Mouse (Mus musculus): ENCODE data around the gene Slc5a1. TPM values are rescaled to one million over a fixed set of nuclear protein-coding genes. Genes with fewer than 3 reads are reported as not detected.

Gene Slc5a1
- under 1 TPM; 0.13 to 0.20 TPM for total RNA-seq (2021)
- long read RNA-seq = 0 reads

GRCm38 (mm10) chr5:33104025-33104481 lies at the start of gene Slc5a1:
Gene Slc5a1, plus strand, starts transcription at chr5:33104219.
- DNase-seq (ENCODE audit: low spot score in 2 of 2) = no peak

- DNase-seq (ENCODE audit: low spot score in 2 of 2) = no peak
Measured at GRCm38 (mm10) chr5:33056126-33056765, 47.8 kb upstream of the Slc5a1 start.

- DNase-seq (ENCODE audit: low spot score in 2 of 2) = no peak
Measured at GRCm38 (mm10) chr5:33070071-33070470, 33.9 kb upstream of the Slc5a1 start.

- no peak for DNase-seq (ENCODE audit: low spot score in 2 of 2)
Measured at GRCm38 (mm10) chr5:33076490-33077191, 27.4 kb upstream of the Slc5a1 start.

GRCm38 (mm10) chr5:33082896-33083295 lies 21.1 kb upstream of the Slc5a1 start:
- DNase-seq (ENCODE audit: low spot score in 2 of 2) = no peak

DNA sequence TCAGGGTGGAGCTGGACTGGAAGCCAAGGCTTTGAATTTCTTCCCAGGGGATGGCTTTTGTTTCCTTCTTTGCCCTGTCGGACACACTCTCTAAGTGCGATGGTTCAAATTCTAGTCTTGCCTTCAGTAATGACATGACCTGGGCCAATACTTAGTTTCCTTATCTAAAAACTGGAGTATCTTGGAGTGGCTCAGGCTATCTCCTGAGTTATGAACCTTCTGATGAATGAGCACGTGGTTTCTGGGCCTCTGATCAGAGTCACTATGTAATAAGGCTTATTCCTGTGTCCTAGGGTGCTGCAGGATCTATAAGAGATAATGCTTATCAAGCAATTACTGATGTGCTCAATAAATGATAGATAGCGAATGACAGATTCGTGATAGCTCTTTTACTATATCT lies 19.4 kb upstream of the Slc5a1 start:
- no peak for DNase-seq (ENCODE audit: low spot score in 2 of 2)

GRCm38 (mm10) chr5:33091342-33091741 lies 12.7 kb upstream of the Slc5a1 start:
- DNase-seq (ENCODE audit: low spot score in 2 of 2) = no peak

GRCm38 (mm10) chr5:33095315-33095714 lies 8.7 kb upstream of the Slc5a1 start:
- DNase-seq (ENCODE audit: low spot score in 2 of 2) = no peak

- no peak for DNase-seq (ENCODE audit: low spot score in 2 of 2)
Measured at GRCm38 (mm10) chr5:33102369-33103055, 1.5 kb upstream of the Slc5a1 start.

GRCm38 (mm10) chr5:33104876-33105275 lies 857 bp downstream of the Slc5a1 start:
- no peak for DNase-seq (ENCODE audit: low spot score in 2 of 2)

DNA sequence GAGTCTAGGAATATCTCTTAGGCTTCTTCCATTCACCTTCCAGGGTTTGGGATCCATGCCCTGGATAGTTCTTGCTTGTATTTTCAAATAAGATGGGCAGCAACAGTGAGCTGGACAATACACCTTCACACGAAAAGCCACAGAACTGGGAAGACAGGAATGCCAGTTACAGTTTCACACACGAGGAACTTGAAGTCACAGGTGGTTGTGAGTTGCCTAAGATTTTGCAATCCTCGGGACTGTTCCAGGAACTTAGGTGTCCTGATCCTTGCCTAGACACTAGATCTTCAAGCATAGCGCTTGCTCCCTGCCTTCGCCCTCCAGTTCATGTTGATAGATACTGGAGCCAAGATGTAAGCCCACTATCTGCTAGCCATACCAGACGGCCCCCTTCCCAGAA lies 1.6 kb downstream of the Slc5a1 start:
- no peak for DNase-seq (ENCODE audit: low spot score in 2 of 2)

DNA sequence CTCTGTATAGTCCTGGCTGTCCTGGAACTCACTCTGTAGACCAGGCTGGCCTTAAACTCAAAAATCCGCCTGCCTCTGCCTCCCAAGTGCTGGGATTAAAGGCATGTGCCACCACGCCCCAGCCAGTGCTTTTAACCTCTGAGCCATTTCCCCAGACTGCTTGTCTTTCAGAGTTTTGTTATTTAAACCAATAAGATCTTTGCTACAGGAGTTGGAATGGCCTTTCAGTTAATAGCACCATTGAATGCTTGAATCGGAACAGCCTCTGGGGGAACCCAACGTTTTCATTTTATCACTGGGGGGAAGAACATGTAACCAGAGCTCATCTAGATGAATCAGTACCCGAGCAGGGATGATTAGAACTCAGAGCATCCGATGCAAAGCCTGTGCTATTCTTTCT lies 3.0 kb downstream of the Slc5a1 start:
- DNase-seq (ENCODE audit: low spot score in 2 of 2) = no peak

GRCm38 (mm10) chr5:33107778-33108405 lies 3.9 kb downstream of the Slc5a1 start:
- no peak for DNase-seq (ENCODE audit: low spot score in 2 of 2)

DNA sequence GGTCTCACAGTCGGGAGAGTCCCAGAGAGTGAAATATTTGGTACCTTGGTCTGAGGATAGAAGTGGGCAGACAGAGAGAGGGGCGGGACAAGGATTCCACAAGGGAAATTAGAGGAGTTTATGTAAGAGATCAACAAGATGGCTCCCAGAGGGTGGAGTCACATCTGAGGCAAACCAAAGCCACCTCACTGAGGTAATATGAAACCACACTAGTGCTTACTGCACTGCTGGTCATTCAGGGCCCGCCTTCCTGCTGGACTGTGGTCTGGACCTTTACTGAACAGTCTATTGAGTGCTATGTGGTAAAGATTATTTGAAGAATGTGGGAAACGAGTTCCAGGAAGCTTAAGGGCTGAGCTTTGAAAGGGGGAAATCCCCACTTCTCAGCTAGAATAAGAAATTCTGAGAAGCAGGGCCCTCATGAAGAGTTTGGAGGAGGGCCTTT lies 17.9 kb downstream of the Slc5a1 start:
- no peak for DNase-seq (ENCODE audit: low spot score in 2 of 2)

GRCm38 (mm10) chr5:33123658-33124057 lies 19.6 kb downstream of the Slc5a1 start:
- DNase-seq (ENCODE audit: low spot score in 2 of 2) = no peak

- no peak for DNase-seq (ENCODE audit: low spot score in 2 of 2)
Measured at GRCm38 (mm10) chr5:33125318-33125717, 21.3 kb downstream of the Slc5a1 start.

DNA sequence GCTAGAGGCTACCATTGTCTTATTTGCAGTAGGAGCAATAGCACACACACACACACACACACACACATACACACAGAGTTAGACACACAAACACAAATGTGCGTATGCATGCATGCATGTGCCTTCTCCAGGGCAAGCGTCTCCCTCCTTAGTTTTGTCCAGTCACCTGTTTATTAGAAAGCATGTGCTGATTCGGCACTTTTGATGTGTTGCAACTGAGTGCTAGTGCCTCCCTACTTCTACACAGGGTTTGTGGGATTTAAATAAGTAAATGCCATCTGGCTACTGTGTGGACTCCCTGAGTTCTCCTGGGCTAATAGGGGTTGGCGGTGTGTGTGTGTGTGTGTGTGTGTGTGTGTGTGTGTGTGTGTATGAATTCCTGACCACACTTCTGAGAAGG lies 30.1 kb downstream of the Slc5a1 start:
- DNase-seq (ENCODE audit: low spot score in 2 of 2) = no peak

DNA sequence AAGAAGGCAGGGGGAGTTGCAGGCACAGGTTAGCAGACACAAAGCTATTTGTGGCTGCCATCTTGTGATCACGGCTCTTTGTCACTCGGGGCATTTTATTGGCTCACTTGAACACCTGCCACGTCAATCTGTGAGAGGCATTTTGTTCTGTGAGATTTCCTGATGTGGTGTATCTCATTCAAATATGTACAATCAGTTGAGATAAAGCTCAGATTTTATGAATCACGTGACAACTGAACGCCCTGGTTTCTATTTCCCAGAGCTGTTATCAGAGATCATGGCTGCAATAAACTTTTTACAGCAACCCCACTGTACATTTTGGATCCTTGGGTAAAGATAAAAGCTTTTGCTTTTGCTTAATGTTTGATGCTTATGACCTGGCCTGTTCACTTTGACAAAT lies 31.6 kb downstream of the Slc5a1 start:
- DNase-seq (ENCODE audit: low spot score in 2 of 2) = no peak

GRCm38 (mm10) chr5:33142790-33143455 lies 38.9 kb downstream of the Slc5a1 start:
- peak; percentile 28 to 78 for DNase-seq (ENCODE audit: low spot score in 2 of 2)

DNA sequence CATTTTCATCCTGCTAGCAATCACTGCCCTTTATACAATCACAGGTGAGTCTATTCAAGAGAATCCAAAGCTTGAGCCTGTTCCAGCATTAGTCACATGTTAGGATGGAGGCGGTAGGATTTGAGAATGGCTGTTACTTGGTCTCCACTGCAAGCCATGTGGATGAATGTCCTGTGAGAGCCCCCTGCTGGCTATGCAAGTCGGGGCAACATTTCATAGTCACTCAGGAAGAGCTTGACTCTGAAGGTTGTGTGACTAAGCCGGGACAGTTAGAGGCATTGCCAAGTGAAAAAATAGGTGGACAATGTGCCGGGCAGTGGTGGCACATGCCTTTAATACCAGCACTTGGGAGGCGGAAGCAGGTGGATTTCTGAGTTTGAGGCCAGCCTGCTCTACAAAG lies 40.0 kb downstream of the Slc5a1 start:
- DNase-seq (ENCODE audit: low spot score in 2 of 2) = peak in 1 of 2 experiments; percentile 15

DNA sequence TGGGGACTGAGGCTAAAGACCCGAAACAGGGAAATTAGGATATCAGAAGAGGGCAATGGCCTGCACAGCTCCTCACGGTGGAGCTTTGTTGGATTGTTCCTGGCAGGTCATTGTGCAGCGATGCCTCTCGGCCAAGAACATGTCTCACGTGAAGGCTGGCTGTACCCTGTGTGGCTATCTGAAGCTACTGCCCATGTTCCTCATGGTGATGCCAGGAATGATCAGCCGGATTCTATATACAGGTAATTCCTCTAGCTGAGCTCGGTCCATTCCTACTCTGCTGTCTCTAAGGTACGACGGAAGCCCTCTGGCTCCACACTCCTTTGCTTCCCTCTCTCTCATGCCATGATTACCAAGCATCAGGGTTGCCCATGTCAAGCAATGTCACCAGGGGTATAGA lies 42.8 kb downstream of the Slc5a1 start:
- DNase-seq (ENCODE audit: low spot score in 2 of 2) = no peak

Data from layer of hippocampus, adult 18-20 months (tissue).